Mouse (Mus musculus) monocyte, adult 2 months (primary cell): Measurements from ENCODE around the gene Ociad2.
"Not testable (repeated sequence)": the region's sequence is repeated elsewhere in the genome, so short reads cannot be mapped to it uniquely, and the experiment has no call there.

Experiments
- DNase-seq, 2 experiments: peaks; one replicate each; pipeline ENCODE4 v3.0.0; 2022; ENCODE audit warnings: low spot score in 2 of 2, low read depth in 1 of 2

Gene Ociad2

GRCm38 (mm10) chr5:73353978-73354377 lies 13.2 kb upstream of the Ociad2 start:
- DNase-seq = no peak

GRCm38 (mm10) chr5:73353519-73353918 lies 12.7 kb upstream of the Ociad2 start:
- no peak for DNase-seq

GRCm38 (mm10) chr5:73351796-73352195 lies 11.0 kb upstream of the Ociad2 start:
- DNase-seq = no peak

GRCm38 (mm10) chr5:73349514-73349913 lies 8.7 kb upstream of the Ociad2 start:
- no peak for DNase-seq

GRCm38 (mm10) chr5:73345254-73345653 lies 4.4 kb upstream of the Ociad2 start:
- DNase-seq = no peak

- no peak for DNase-seq
These were observed 3.5 kb upstream of the Ociad2 start for GRCm38 (mm10) chr5:73344310-73344709.

- DNase-seq = no peak
These were observed 2.0 kb upstream of the Ociad2 start for GRCm38 (mm10) chr5:73342701-73343355.

- no peak for DNase-seq
These were observed 777 bp downstream of the Ociad2 start for GRCm38 (mm10) chr5:73339779-73340722.

- DNase-seq = no peak
These were observed 2.0 kb downstream of the Ociad2 start for GRCm38 (mm10) chr5:73338832-73339163.

GRCm38 (mm10) chr5:73337961-73338831 lies 2.6 kb downstream of the Ociad2 start:
- DNase-seq = no peak

GRCm38 (mm10) chr5:73336448-73336847 lies 4.4 kb downstream of the Ociad2 start:
- DNase-seq = no peak

GRCm38 (mm10) chr5:73331002-73331401 lies 9.8 kb downstream of the Ociad2 start:
- no peak for DNase-seq

- DNase-seq = no peak
These were observed 16.2 kb downstream of the Ociad2 start for GRCm38 (mm10) chr5:73324526-73325170.

- no peak for DNase-seq
These were observed 17.2 kb downstream of the Ociad2 start for GRCm38 (mm10) chr5:73323602-73324001.

- not testable (repeated sequence) for DNase-seq
These were observed 18.1 kb downstream of the Ociad2 start for GRCm38 (mm10) chr5:73322684-73323083.

GRCm38 (mm10) chr5:73319306-73319705 lies 21.5 kb downstream of the Ociad2 start:
- DNase-seq = no peak

- no peak for DNase-seq
These were observed 26.2 kb downstream of the Ociad2 start for GRCm38 (mm10) chr5:73314654-73315053.

GRCm38 (mm10) chr5:73313591-73313990 lies 27.2 kb downstream of the Ociad2 start:
- DNase-seq = no peak

- DNase-seq = no peak
These were observed 29.4 kb downstream of the Ociad2 start for GRCm38 (mm10) chr5:73311458-73311857.

GRCm38 (mm10) chr5:73310401-73310800 lies 30.4 kb downstream of the Ociad2 start:
- DNase-seq = no peak

GRCm38 (mm10) chr5:73309496-73309895 lies 31.3 kb downstream of the Ociad2 start:
- no peak for DNase-seq
